Mouse (Mus musculus) lung, postnatal 0 days (tissue): ENCODE results near the gene Rai14. TPM values are rescaled to one million over a fixed set of nuclear protein-coding genes. Genes with fewer than 3 reads are reported as not detected.

Experiments used
- ATAC-seq: fragments of 200-750 bp; cut with Nextera tagmentation; 2 replicates; pipeline ENCODE4 v1.8.0; 2017; ENCODE audit warnings: moderate library complexity
- DNase-seq: peaks from one replicate; pipeline ENCODE4 v3.0.0-alpha.2; 2016; ENCODE audit warnings: low spot score
- H3K27ac ChIP-seq: fragments of 300-500 bp; sonication (generic); 2 replicates; pipeline ENCODE4 v1.5.1; 2014; ENCODE audit warnings: antibody characterized with exemption, mild to moderate bottlenecking, low read length, mixed read lengths
- H3K27me3 ChIP-seq: fragments of 300-500 bp; sonication (generic); replicated peaks from 2 replicates; pipeline ENCODE4 v1.6.1; 2014; ENCODE audit warnings: low read length, mixed read lengths; ENCODE audit not compliant: insufficient read depth
- H3K36me3 ChIP-seq: fragments of 300-500 bp; sonication (generic); 2 replicates; pipeline ENCODE4 v1.6.1; 2014; ENCODE audit warnings: low read length, mixed read lengths; ENCODE audit not compliant: insufficient read depth
- H3K4me1 ChIP-seq: fragments of 300-500 bp; sonication (generic); 2 replicates; pipeline ENCODE4 v1.6.1; 2014; ENCODE audit warnings: antibody characterized with exemption, low read depth, low read length, mixed read lengths; ENCODE audit not compliant: insufficient read depth
- H3K4me2 ChIP-seq: fragments of 300-500 bp; sonication (generic); replicated peaks from 2 replicates; pipeline ENCODE4 v1.6.1; 2014; ENCODE audit warnings: low read depth, mild to moderate bottlenecking, low read length, moderate library complexity, mixed read lengths
- H3K4me3 ChIP-seq: fragments of 300-500 bp; sonication (generic); 2 replicates; pipeline ENCODE4 v1.5.1; 2014; ENCODE audit warnings: low read depth, low read length
- H3K9ac ChIP-seq: fragments of 300-500 bp; sonication (generic); replicated peaks from 2 replicates; pipeline ENCODE4 v1.6.1; 2014; ENCODE audit warnings: low read depth, mild to moderate bottlenecking
- H3K9me3 ChIP-seq: fragments of 300-500 bp; sonication (generic); 2 replicates; pipeline ENCODE4 v1.6.1; 2016; ENCODE audit warnings: low read length, mixed read lengths
- CTCF ChIP-seq: IDR thresholded peaks from 2 replicates; pipeline ENCODE4 v1.5.1; 2016; ENCODE audit warnings: antibody characterized with exemption, mild to moderate bottlenecking
- EP300 ChIP-seq: IDR thresholded peaks from 2 replicates; pipeline ENCODE4 v1.6.1; 2016; ENCODE audit warnings: antibody characterized with exemption, mild to moderate bottlenecking, control low read depth
- WGBS: fragments of 180-500 bp; shearing (Covaris S2); extraction: QIAGEN DNeasy Blood & Tissue Kit; methylation state at CpG from one replicate; pipeline ENCODE4 v1.1.7; 2014; 5-methylcytosine and 5-hydroxymethylcytosine counted together
- polyA plus RNA-seq: library from polyadenylated mRNA; unstranded; fragments of >200 nt; fragmentation: Nextera tagmentation; extraction: Ambion mirVana; gene quantifications from 2 replicates; pipeline ENCODE4 v1.2.1, GENCODE M21; 2015

The Rai14 gene
- polyA plus RNA-seq, 1 experiment from 2014 or later, result 56.0 TPM

GRCm38 (mm10) chr15:10628980-10629346 lies 85.5 kb downstream of the Rai14 start:
- WGBS, result 82% methylated on average over 6 of the region's 6 CpGs
- Histone ChIP-seq H3K9ac (no peak overlapping the region), H3K27me3 (no peaks in the 10 kb centered on the region), H3K36me3 (0 out of 2 replicates have a peak, but pooled peaks cover 5% of the 10 kb centered on the region), H3K4me3 (no peak overlapping the region), H3K4me2 (no peak overlapping the region), H3K27ac (no peak overlapping the region), H3K9me3 (no peaks in the 10 kb centered on the region), H3K4me1 (no peaks in the 10 kb centered on the region)
- no peak for ATAC-seq
- no peak for DNase-seq
- TF ChIP-seq CTCF, result no peak
- TF ChIP-seq EP300, result no peak

- Histone ChIP-seq H3K4me1 (no peaks in the 10 kb centered on the region), H3K27me3 (no peaks in the 10 kb centered on the region), H3K36me3 (0 out of 2 replicates have a peak, but pooled peaks cover 5% of the 10 kb centered on the region), H3K27ac (no peak overlapping the region), H3K9me3 (no peaks in the 10 kb centered on the region), H3K4me2 (no peak overlapping the region), H3K9ac (no peak overlapping the region), H3K4me3 (no peak overlapping the region)
- TF ChIP-seq CTCF (no peak), EP300 (no peak)
- no peak for DNase-seq
- 0 out of 2 replicates have a peak, but pooled peaks have one; percentile 20 for ATAC-seq
- WGBS, result 46% methylated on average over 16 of the region's 16 CpGs
Observed at GRCm38 (mm10) chr15:10628131-10628979, 86.1 kb downstream of the Rai14 start.

- Histone ChIP-seq H3K9me3 (peaks cover 1% of the 10 kb centered on the region; the same call in 1 of the 2 replicates), H3K36me3 (no peaks in the 10 kb centered on the region), H3K27me3 (no peaks in the 10 kb centered on the region), H3K27ac (no peak overlapping the region), H3K4me3 (no peak overlapping the region), H3K4me1 (no peaks in the 10 kb centered on the region), H3K9ac (no peak overlapping the region), H3K4me2 (no peak overlapping the region)
- TF ChIP-seq CTCF (no peak), EP300 (no peak)
- DNase-seq, result peak; percentile 29
- 29% methylated on average over 10 of the region's 10 CpGs for WGBS
- peak; percentile 73 for ATAC-seq
Observed at GRCm38 (mm10) chr15:10623571-10624227, 90.7 kb downstream of the Rai14 start.

GRCm38 (mm10) chr15:10621194-10621593 lies 93.2 kb downstream of the Rai14 start:
- H3K9ac ChIP-seq, result no peak overlapping the region

GRCm38 (mm10) chr15:10619678-10620077 lies 94.7 kb downstream of the Rai14 start:
- Histone ChIP-seq H3K36me3 (no peaks in the 10 kb centered on the region), H3K27ac (no peak overlapping the region), H3K4me1 (no peaks in the 10 kb centered on the region), H3K4me3 (no peak overlapping the region), H3K9me3 (peaks cover 3% of the 10 kb centered on the region; the same call in 1 of the 2 replicates), H3K4me2 (no peak overlapping the region), H3K9ac (no peak overlapping the region), H3K27me3 (no peaks in the 10 kb centered on the region)
- WGBS, result 99% methylated on average over 3 of the region's 3 CpGs
- no peak for DNase-seq
- no peak for ATAC-seq
- TF ChIP-seq EP300, result no peak
- no peak for TF ChIP-seq CTCF

More at GRCm38 (mm10) chr15:10621194-10621593, 93.2 kb downstream of the Rai14 start:
- H3K36me3 ChIP-seq, result no peaks in the 10 kb centered on the region
- 90% methylated on average over 8 of the region's 8 CpGs for WGBS
- DNase-seq (no peak), ATAC-seq (no peak)
- no peaks in the 10 kb centered on the region for H3K27me3 ChIP-seq
- no peak overlapping the region for H3K4me3 ChIP-seq
- H3K27ac ChIP-seq, result no peak overlapping the region
- no peaks in the 10 kb centered on the region for H3K4me1 ChIP-seq
- no peak for TF ChIP-seq EP300
- no peak; the same call in 1 of the 2 replicates for TF ChIP-seq CTCF
- H3K9me3 ChIP-seq, result peaks cover 3% of the 10 kb centered on the region; the same call in 1 of the 2 replicates
- no peak overlapping the region for H3K4me2 ChIP-seq

- Histone ChIP-seq H3K4me3 (no peak overlapping the region), H3K36me3 (no peaks in the 10 kb centered on the region), H3K27me3 (no peaks in the 10 kb centered on the region), H3K9ac (no peak overlapping the region), H3K4me1 (no peaks in the 10 kb centered on the region), H3K9me3 (peaks cover 3% of the 10 kb centered on the region; the same call in 1 of the 2 replicates), H3K27ac (no peak overlapping the region), H3K4me2 (no peak overlapping the region)
- DNase-seq, result no peak
- WGBS, result 89% methylated on average over 2 of the region's 2 CpGs
- TF ChIP-seq CTCF (peak; percentile 51), EP300 (no peak)
- no peak for ATAC-seq
Observed at GRCm38 (mm10) chr15:10618276-10618675, 96.1 kb downstream of the Rai14 start.
